Mouse (Mus musculus): ENCODE results near the gene Txndc16. TPM values are rescaled to one million over a fixed set of nuclear protein-coding genes. Genes with fewer than 3 reads are reported as not detected.

The Txndc16 gene
- polyA plus RNA-seq, 1 experiment from 2014 or later, result 44.2 TPM

DNA sequence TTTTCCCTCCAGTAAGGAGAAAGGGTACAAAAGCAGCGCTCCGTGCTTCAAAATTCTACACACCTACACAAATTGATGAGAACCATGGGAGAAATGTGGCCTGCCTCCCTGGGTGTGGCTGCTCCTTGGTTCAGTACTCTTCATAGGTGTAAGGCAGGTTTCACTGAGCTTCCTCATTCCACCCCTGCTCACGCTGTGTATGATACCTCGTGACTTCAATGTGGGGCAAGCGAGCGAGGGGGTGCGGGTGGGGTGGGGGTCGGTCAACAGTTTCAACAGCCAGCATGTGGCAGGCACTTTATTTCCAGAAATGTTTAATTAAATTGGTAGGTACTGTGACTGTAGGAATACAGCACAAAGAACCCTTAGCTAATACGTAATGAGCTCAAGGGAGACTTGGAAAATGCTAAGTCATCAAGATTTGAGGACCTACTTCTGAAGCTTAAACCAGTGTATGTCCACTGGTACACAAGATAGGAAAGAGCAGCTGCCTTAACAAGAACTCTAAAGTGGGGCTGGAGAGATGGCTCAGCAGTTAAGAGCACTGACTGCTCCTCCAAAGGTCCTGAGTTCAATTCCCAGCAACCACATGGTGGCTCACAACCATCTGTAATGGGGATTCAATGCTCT is 3.3 kb downstream of the Txndc16 start:
- H3K36me3 ChIP-seq (ENCODE audit: control insufficient read depth, insufficient read depth), result no peaks in the 10 kb centered on the region
- no peak overlapping the region for H3K9ac ChIP-seq (replicated peaks; ENCODE audit: low read depth, low read length)
- H3K27me3 ChIP-seq (replicated peaks; ENCODE audit: control insufficient read depth, insufficient read depth, low read length), result no peaks in the 10 kb centered on the region
- no peaks in the 10 kb centered on the region for H3K9me3 ChIP-seq (ENCODE audit: control insufficient read depth, low read length)
- no peak for ATAC-seq
- no peak overlapping the region for H3K4me2 ChIP-seq (ENCODE audit: low read length)
- peaks cover 14% of the 10 kb centered on the region for H3K4me1 ChIP-seq (replicated peaks; ENCODE audit: control insufficient read depth, insufficient read depth, low read length)
- no peak overlapping the region for H3K27ac ChIP-seq (ENCODE audit: low read length)
- H3K4me3 ChIP-seq (replicated peaks; ENCODE audit: low read length), result no peak overlapping the region
- WGBS, result 95% methylated on average over 9 of the region's 9 CpGs

DNA sequence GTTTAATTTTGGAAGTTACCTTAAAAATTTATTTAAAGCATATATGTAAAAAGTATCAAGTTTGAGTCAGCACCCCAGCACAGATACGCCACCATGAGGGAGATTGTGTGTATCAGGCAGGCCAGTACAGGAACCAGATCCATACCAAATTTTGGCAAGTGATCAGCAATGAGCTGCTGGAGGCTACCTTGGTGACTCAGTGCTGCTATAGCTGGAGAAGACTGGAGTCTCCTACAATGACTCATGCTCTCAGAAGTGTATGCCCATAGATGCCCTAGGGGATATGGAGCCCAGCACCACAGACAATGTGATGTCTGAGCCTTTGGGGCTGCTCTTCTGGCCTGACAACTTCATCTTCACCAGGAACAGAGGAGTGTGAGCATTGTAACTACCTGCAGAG is 8.7 kb downstream of the Txndc16 start:
- Histone ChIP-seq H3K9ac (replicated peaks; ENCODE audit: low read depth, low read length) (no peak overlapping the region), H3K4me3 (replicated peaks; ENCODE audit: low read length) (no peak overlapping the region), H3K27ac (ENCODE audit: low read length) (no peak overlapping the region), H3K4me1 (replicated peaks; ENCODE audit: control insufficient read depth, insufficient read depth, low read length) (no peaks in the 10 kb centered on the region), H3K36me3 (ENCODE audit: control insufficient read depth, insufficient read depth) (peaks cover 15% of the 10 kb centered on the region), H3K27me3 (replicated peaks; ENCODE audit: control insufficient read depth, insufficient read depth, low read length) (no peaks in the 10 kb centered on the region), H3K9me3 (ENCODE audit: control insufficient read depth, low read length) (no peaks in the 10 kb centered on the region), H3K4me2 (ENCODE audit: low read length) (no peak overlapping the region)
- no peak for ATAC-seq
- 92% methylated on average over 1 of the region's 1 CpGs for WGBS

DNA sequence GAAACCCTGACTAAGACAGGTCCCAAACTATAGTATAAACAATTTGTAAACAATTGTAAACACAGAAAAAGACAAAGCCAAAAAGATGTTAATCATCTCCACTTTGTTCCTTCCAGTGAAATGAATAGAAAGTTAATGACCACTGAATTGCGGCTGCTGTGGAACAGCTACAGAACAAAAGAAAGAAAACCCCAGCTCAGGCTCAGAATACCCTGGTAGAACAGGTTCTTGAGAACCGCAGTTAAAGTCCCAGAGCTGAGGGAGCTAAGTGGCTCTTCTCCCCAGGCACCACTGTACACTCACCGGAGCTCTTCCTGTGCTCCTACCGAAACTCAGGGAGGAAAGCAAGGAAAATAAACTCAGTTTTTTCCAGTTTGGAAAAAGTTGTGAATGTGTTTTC is 9.4 kb downstream of the Txndc16 start:
- ATAC-seq, result no peak
- Histone ChIP-seq H3K4me2 (ENCODE audit: low read length) (no peak overlapping the region), H3K27ac (ENCODE audit: low read length) (no peak overlapping the region), H3K9me3 (ENCODE audit: control insufficient read depth, low read length) (no peaks in the 10 kb centered on the region), H3K27me3 (replicated peaks; ENCODE audit: control insufficient read depth, insufficient read depth, low read length) (no peaks in the 10 kb centered on the region), H3K36me3 (ENCODE audit: control insufficient read depth, insufficient read depth) (peaks cover 15% of the 10 kb centered on the region), H3K4me1 (replicated peaks; ENCODE audit: control insufficient read depth, insufficient read depth, low read length) (no peaks in the 10 kb centered on the region), H3K4me3 (replicated peaks; ENCODE audit: low read length) (no peak overlapping the region), H3K9ac (replicated peaks; ENCODE audit: low read depth, low read length) (no peak overlapping the region)
- WGBS, result 60% methylated on average over 4 of the region's 4 CpGs

DNA sequence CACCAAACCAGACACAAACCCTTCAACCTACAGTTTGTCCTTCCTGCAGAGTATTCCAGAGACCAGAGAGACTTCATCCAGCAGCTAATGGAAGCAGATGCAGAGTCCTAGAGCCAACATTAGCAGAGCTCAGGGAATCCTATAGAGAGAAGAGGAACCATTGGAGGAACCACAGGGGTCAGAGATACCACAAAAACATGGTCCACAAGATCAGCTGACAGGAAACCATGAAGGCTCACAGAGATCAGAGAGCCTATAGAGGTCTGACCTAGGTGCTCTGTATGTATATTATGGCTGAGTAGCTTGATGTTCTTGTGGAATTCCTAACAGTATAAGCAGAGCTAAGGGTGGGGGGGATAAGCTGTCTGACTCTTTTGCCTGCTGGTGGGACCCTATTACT is 19.5 kb downstream of the Txndc16 start:
- Histone ChIP-seq H3K4me2 (ENCODE audit: low read length) (no peak overlapping the region), H3K27ac (ENCODE audit: low read length) (no peak overlapping the region), H3K36me3 (ENCODE audit: control insufficient read depth, insufficient read depth) (peaks cover 6% of the 10 kb centered on the region), H3K4me1 (replicated peaks; ENCODE audit: control insufficient read depth, insufficient read depth, low read length) (no peaks in the 10 kb centered on the region), H3K9ac (replicated peaks; ENCODE audit: low read depth, low read length) (no peak overlapping the region), H3K9me3 (ENCODE audit: control insufficient read depth, low read length) (no peaks in the 10 kb centered on the region), H3K27me3 (replicated peaks; ENCODE audit: control insufficient read depth, insufficient read depth, low read length) (no peaks in the 10 kb centered on the region), H3K4me3 (replicated peaks; ENCODE audit: low read length) (no peak overlapping the region)
- ATAC-seq, result no peak

DNA sequence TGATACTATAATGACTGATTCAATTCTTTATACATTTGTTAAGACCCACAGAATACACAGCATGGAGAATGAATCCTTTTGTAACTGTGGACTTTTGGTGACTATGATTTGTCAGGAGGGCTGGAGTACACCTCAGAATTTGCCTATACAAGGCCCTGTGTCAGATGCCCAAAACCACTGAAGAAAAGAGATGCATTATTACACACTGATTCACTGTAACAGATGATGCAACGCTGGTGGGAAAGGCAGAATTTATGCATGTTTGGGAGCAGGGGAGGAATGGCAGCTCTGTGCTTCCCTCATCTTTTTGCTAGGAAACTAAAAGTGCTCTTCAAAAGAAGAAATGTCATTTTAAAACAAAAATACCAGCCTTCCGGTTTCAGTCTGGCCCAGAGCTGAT is 29.1 kb downstream of the Txndc16 start:
- H3K4me2 ChIP-seq (ENCODE audit: low read length), result no peak overlapping the region
- no peak for ATAC-seq
- H3K27ac ChIP-seq (ENCODE audit: low read length), result no peak overlapping the region
- WGBS, result 83% methylated on average over 2 of the region's 2 CpGs
- H3K27me3 ChIP-seq (replicated peaks; ENCODE audit: control insufficient read depth, insufficient read depth, low read length), result no peaks in the 10 kb centered on the region
- H3K9ac ChIP-seq (replicated peaks; ENCODE audit: low read depth, low read length), result no peak overlapping the region
- peaks cover 2% of the 10 kb centered on the region; the same call in 1 of the 2 replicates for H3K36me3 ChIP-seq (ENCODE audit: control insufficient read depth, insufficient read depth)
- no peaks in the 10 kb centered on the region for H3K4me1 ChIP-seq (replicated peaks; ENCODE audit: control insufficient read depth, insufficient read depth, low read length)
- no peak overlapping the region for H3K4me3 ChIP-seq (replicated peaks; ENCODE audit: low read length)
- peaks cover 3% of the 10 kb centered on the region; the same call in 1 of the 2 replicates for H3K9me3 ChIP-seq (ENCODE audit: control insufficient read depth, low read length)

DNA sequence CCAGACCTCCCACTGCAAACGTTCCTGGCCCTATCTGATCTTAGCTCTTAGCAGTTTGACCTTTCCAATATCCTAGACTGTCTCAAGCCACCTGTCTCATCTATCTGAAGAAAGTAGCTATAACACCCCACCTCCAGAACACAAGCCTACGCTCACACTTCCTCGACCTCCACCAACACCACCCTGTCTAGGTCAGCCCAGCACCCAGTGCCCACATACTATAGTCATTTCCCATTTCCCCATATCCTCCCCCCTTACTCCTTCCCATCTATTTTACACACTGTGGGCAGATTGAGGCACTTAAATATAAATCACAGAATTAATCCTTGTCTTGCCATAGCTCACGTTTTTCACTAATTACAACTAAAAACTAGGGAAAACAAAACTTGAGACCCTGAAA is 38.5 kb downstream of the Txndc16 start:
- H3K27ac ChIP-seq (ENCODE audit: low read length), result no peak overlapping the region
- H3K9me3 ChIP-seq (ENCODE audit: control insufficient read depth, low read length), result no peaks in the 10 kb centered on the region
- no peaks in the 10 kb centered on the region for H3K27me3 ChIP-seq (replicated peaks; ENCODE audit: control insufficient read depth, insufficient read depth, low read length)
- 91% methylated on average over 4 of the region's 4 CpGs for WGBS
- ATAC-seq, result no peak
- no peak overlapping the region for H3K4me3 ChIP-seq (replicated peaks; ENCODE audit: low read length)
- no peak overlapping the region for H3K4me2 ChIP-seq (ENCODE audit: low read length)
- no peak overlapping the region for H3K9ac ChIP-seq (replicated peaks; ENCODE audit: low read depth, low read length)
- H3K4me1 ChIP-seq (replicated peaks; ENCODE audit: control insufficient read depth, insufficient read depth, low read length), result no peaks in the 10 kb centered on the region
- peaks cover 3% of the 10 kb centered on the region for H3K36me3 ChIP-seq (ENCODE audit: control insufficient read depth, insufficient read depth)

DNA sequence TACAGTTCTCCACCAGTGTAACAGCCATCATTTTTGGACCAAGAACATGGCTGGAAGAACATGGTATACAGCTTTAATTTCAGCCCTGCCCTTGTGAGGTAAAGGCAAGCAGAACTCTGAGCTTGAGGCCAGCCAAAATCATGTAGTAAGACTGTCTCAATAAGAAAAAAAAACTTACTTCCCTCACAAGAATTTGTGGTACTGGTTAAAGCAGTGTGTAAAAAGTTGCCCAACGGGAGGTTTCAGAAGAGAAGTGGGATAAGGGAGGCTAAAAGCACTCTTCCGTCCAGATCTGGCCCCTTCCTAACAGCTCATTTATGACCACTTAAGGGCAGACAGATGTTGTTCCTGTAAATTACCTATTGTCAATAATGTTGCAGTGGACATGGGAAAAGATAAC is 40.5 kb downstream of the Txndc16 start:
- WGBS, result 90% methylated on average over 2 of the region's 2 CpGs
- H3K4me3 ChIP-seq (replicated peaks; ENCODE audit: low read length), result no peak overlapping the region
- no peak overlapping the region for H3K4me2 ChIP-seq (ENCODE audit: low read length)
- H3K9me3 ChIP-seq (ENCODE audit: control insufficient read depth, low read length), result no peaks in the 10 kb centered on the region
- H3K27ac ChIP-seq (ENCODE audit: low read length), result no peak overlapping the region
- H3K27me3 ChIP-seq (replicated peaks; ENCODE audit: control insufficient read depth, insufficient read depth, low read length), result no peaks in the 10 kb centered on the region
- no peaks in the 10 kb centered on the region for H3K4me1 ChIP-seq (replicated peaks; ENCODE audit: control insufficient read depth, insufficient read depth, low read length)
- no peak overlapping the region for H3K9ac ChIP-seq (replicated peaks; ENCODE audit: low read depth, low read length)
- no peak for ATAC-seq
- peaks cover 3% of the 10 kb centered on the region; the same call in 1 of the 2 replicates for H3K36me3 ChIP-seq (ENCODE audit: control insufficient read depth, insufficient read depth)

GRCm38 (mm10) chr14:45179186-45179585 is 40.9 kb downstream of the Txndc16 start:
- Histone ChIP-seq H3K4me1 (replicated peaks; ENCODE audit: control insufficient read depth, insufficient read depth, low read length) (no peaks in the 10 kb centered on the region), H3K27me3 (replicated peaks; ENCODE audit: control insufficient read depth, insufficient read depth, low read length) (no peaks in the 10 kb centered on the region)
- 71% methylated on average over 2 of the region's 2 CpGs for WGBS

DNA sequence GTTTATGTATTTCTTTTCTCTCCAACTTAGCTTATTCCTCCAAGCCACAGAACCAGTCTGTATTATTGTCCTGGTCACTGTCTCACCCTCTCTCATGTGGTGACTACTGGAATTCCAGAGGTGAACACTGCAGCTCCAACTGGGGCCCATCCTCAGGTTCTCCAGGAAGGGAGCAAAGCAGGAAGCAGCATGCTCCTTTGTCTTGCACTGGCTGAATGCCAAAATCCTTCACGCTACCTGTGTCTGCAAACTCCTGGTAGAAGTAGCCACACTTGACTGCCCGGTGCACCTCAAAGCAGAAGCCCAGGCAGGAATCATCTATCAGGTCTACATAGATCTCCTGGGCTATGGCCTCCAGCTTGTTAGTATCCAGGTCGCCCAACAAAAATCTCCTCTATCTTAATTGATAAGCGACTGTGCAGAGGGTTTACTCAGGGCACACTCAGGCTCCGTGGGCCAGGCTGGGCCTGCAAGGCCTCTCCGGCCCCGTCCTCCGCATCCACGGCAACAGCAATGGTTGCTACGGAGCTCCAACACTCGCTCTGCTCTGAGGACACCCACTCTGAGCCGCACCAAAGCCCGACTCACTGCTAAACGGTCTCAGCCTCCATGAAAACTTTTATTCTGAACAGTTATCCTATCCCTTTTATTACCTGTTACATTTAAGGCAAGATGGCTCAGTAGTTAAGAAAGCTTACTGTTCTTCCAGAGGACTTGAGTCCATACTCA is 45.0 kb downstream of the Txndc16 start:
- H3K36me3 ChIP-seq (ENCODE audit: control insufficient read depth, insufficient read depth), result no peaks in the 10 kb centered on the region
- ATAC-seq, result no peak
- H3K4me2 ChIP-seq (ENCODE audit: low read length), result no peak overlapping the region
- H3K9me3 ChIP-seq (ENCODE audit: control insufficient read depth, low read length), result no peaks in the 10 kb centered on the region
- no peak overlapping the region for H3K9ac ChIP-seq (replicated peaks; ENCODE audit: low read depth, low read length)
- H3K4me1 ChIP-seq (replicated peaks; ENCODE audit: control insufficient read depth, insufficient read depth, low read length), result no peaks in the 10 kb centered on the region
- no peak overlapping the region for H3K27ac ChIP-seq (ENCODE audit: low read length)
- 78% methylated on average over 14 of the region's 14 CpGs for whole genome bisulfite sequencing
- no peak overlapping the region for H3K4me3 ChIP-seq (replicated peaks; ENCODE audit: low read length)
- no peaks in the 10 kb centered on the region for H3K27me3 ChIP-seq (replicated peaks; ENCODE audit: control insufficient read depth, insufficient read depth, low read length)

More at GRCm38 (mm10) chr14:45179186-45179585, 40.9 kb downstream of the Txndc16 start:
- Histone ChIP-seq H3K4me3 (replicated peaks; ENCODE audit: low read length) (no peak overlapping the region), H3K36me3 (ENCODE audit: control insufficient read depth, insufficient read depth) (peaks cover 3% of the 10 kb centered on the region; the same call in 1 of the 2 replicates), H3K4me2 (ENCODE audit: low read length) (no peak overlapping the region), H3K9ac (replicated peaks; ENCODE audit: low read depth, low read length) (no peak overlapping the region), H3K9me3 (ENCODE audit: control insufficient read depth, low read length) (no peaks in the 10 kb centered on the region), H3K27ac (ENCODE audit: low read length) (no peak overlapping the region)
- ATAC-seq, result no peak
